Mouse (Mus musculus) heart, embryonic 13.5 days (tissue): ENCODE measurements around the gene Polh. TPM values are rescaled to one million over a fixed set of nuclear protein-coding genes. Genes with fewer than 3 reads are reported as not detected.

ENCODE experiments used
- ATAC-seq: fragments of 200-750 bp; cut with Nextera tagmentation; 2 replicates; pipeline ENCODE4 v1.8.0; 2017; ENCODE audit warnings: moderate TSS enrichment; ENCODE audit not compliant: insufficient number of reproducible peaks, low FRiP score, low TSS enrichment; ENCODE audit errors: extremely low read depth
- H3K27ac ChIP-seq: fragments of 300-500 bp; sonication (generic); replicated peaks from 2 replicates; pipeline ENCODE4 v1.5.1; 2015; ENCODE audit warnings: moderate library complexity, mild to moderate bottlenecking, inconsistent platforms
- H3K27me3 ChIP-seq: fragments of 300-500 bp; sonication (generic); replicated peaks from 2 replicates; pipeline ENCODE4 v1.6.1; 2015; ENCODE audit warnings: mild to moderate bottlenecking, inconsistent platforms
- H3K36me3 ChIP-seq: fragments of 300-500 bp; sonication (generic); 2 replicates; pipeline ENCODE4 v1.6.1; 2015; ENCODE audit warnings: mild to moderate bottlenecking, inconsistent platforms
- H3K4me1 ChIP-seq: fragments of 300-500 bp; sonication (generic); 2 replicates; pipeline ENCODE4 v1.6.1; 2015; ENCODE audit warnings: inconsistent platforms
- H3K4me2 ChIP-seq: fragments of 300-500 bp; sonication (generic); 2 replicates; pipeline ENCODE4 v1.6.1; 2015; ENCODE audit warnings: inconsistent platforms, mild to moderate bottlenecking, moderate library complexity
- H3K4me3 ChIP-seq: fragments of 300-500 bp; sonication (generic); 2 replicates; pipeline ENCODE4 v1.5.1; 2015; ENCODE audit warnings: moderate library complexity, mild to moderate bottlenecking, inconsistent platforms
- H3K9ac ChIP-seq: fragments of 300-500 bp; sonication (generic); 2 replicates; pipeline ENCODE4 v1.6.1; 2015; ENCODE audit warnings: inconsistent platforms, mild to moderate bottlenecking, moderate library complexity
- H3K9me3 ChIP-seq: fragments of 300-500 bp; sonication (generic); 2 replicates; pipeline ENCODE4 v1.6.1; 2016; ENCODE audit warnings: inconsistent platforms
- WGBS: fragments of 180-500 bp; shearing (Covaris S2); methylation state at CpG from one replicate; pipeline ENCODE4 v1.1.7; 2015; ENCODE audit warnings: mixed read lengths; 5-methylcytosine and 5-hydroxymethylcytosine counted together
- polyA plus RNA-seq: library from polyadenylated mRNA; unstranded; fragments of >200 nt; fragmentation: Nextera tagmentation; extraction: Ambion mirVana; gene quantifications from 2 replicates; pipeline ENCODE4 v1.2.1, GENCODE M21; 2015

Polh gene
- polyA plus RNA-seq = 9.6 and 11.3 TPM in 2 replicates

DNA sequence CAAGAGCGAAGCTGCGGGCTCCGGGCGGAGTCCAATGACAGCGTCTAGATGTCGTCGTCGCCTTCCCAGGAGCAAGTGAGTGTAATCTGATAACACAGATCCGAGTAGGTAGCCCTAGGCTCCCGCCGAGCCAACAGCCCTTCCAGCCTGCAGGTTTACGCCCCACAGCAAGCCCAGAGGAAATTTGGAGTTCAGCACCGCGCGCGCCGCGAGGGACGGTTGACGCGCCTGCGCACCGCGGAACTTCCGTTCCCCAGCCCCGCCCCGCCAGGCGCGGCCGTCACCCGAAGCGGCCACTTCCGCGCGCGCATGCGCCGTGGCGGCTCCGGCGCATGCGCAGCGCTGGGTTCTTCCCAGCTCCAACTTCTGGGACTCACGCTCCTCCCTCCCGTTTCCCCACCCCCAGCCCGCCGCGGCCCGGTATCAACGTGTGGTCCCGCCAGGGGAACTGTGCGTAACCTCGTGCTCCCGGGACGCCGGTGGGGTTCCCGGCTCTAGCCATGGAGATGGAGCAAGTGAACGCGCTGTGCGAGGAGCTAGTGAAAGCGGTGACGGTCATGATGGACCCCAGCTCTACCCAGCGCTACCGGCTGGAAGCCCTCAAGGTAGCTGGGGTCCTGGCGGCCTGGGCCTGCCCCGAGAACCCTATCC lies at the start of gene Polh, which contains the start of gene Xpo5:
Gene Polh, minus strand, starts transcription at position 225 of the 651 bp plus-strand sequence.
Gene Xpo5, plus strand, starts transcription at position 362 of the 651 bp plus-strand sequence.
- WGBS = under 1% methylated on average over 66 of the region's 66 CpGs
- Histone ChIP-seq H3K9me3 (no peaks in the 10 kb centered on the region), H3K27ac (peak within 1 kb of the TSS; percentile 87), H3K4me1 (peaks cover 31% of the 10 kb centered on the region), H3K4me3 (peak within 1 kb of the TSS; percentile 79), H3K36me3 (peaks cover 56% of the 10 kb centered on the region), H3K27me3 (no peaks in the 10 kb centered on the region), H3K4me2 (peak within 1 kb of the TSS; percentile 86), H3K9ac (peak within 1 kb of the TSS; percentile 90)
- peak; percentile 93 for ATAC-seq

DNA sequence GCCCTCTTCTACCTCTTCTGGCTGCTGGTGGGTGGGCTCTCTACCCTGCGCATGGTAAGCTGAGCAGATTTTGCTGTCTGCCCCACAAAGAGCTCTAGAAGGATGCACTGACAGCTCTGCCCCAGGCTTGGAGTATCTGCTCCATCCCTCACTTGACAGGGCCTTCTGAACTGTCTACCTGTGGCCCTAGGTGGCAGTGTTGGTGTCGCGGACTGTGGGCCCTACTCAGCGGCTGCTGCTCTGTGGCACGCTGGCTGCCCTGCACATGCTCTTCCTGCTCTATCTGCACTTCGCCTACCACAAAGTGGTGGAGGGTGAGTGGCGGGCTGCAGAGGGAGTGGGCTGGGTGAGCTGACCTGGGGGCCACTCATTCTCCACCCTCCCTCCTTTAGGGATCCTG lies 48.7 kb upstream of the Polh start:
- no peak overlapping the region for H3K9ac ChIP-seq
- no peaks in the 10 kb centered on the region for H3K9me3 ChIP-seq
- H3K4me3 ChIP-seq = no peak overlapping the region
- H3K27ac ChIP-seq = no peak overlapping the region
- H3K4me2 ChIP-seq = no peak overlapping the region
- peaks cover 20% of the 10 kb centered on the region for H3K27me3 ChIP-seq
- H3K36me3 ChIP-seq = peaks cover 45% of the 10 kb centered on the region
- ATAC-seq = no peak
- 77% methylated on average over 7 of the region's 7 CpGs for WGBS
- H3K4me1 ChIP-seq = peaks cover 42% of the 10 kb centered on the region

DNA sequence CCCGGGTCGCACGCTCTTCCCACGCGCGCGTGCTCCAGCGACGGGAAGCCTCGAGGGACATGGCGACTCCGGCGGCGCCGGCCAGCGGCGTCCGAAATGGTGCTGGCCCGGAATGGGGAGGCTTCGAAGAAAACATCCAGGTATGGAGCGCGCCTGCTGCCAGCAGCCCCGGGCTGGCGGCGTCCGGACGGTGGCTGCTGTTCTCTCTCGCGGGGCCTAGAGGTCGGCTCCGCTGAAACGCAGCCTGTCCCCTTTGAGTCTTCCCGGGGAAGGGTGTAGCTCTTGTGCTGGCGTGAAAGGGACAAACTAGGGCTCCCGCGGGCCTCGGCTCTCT lies 45.7 kb upstream of the Polh start:
- peak overlapping the region; percentile 82 for H3K27ac ChIP-seq
- no peaks in the 10 kb centered on the region for H3K9me3 ChIP-seq
- peaks cover 75% of the 10 kb centered on the region for H3K36me3 ChIP-seq
- H3K27me3 ChIP-seq = no peaks in the 10 kb centered on the region
- H3K9ac ChIP-seq = peak overlapping the region; percentile 97
- H3K4me2 ChIP-seq = peak overlapping the region; percentile 76
- ATAC-seq = no peak
- under 1% methylated on average over 37 of the region's 37 CpGs for WGBS
- H3K4me1 ChIP-seq = peaks cover 30% of the 10 kb centered on the region
- peak overlapping the region; percentile 91 for H3K4me3 ChIP-seq

DNA sequence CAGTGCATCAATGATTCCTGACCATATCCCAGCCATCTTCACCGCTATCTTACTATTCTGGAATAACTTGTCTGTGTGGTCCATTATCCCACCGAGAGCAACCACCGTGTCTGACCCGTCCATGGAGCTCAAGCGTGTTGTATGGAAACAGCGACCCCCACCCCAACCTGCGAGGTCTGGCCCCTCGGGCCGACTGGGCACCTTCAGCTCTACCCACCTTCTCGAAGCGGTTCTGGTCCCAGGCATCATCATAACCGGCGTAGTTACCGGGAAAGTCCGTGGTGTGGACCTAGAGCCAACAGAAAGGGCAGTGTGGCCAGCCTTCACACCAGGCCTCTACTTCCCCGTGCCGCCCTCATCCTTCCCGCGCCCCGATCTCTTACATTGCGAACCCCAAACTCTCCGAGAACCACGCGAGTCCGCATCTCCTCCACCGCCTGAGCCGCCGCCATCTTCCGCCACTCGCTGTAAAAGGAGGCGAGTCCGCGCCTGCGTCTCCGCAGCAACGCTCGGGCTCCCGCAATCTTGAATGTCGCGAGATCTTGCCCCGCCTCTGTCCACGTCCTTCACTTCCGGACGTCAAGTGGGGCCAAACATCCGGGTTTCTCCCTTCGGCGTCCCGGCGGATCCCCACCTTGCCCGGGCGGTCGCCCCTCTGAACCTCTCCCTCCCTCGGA lies 45.2 kb upstream of the Polh start, which contains the start of the genes Polr1c and Yipf3:
Gene Polr1c, minus strand, starts transcription at position 543 of the 677 bp plus-strand sequence.
Gene Yipf3, plus strand, starts transcription at position 569 of the 677 bp plus-strand sequence.
- H3K4me1 ChIP-seq = peaks cover 28% of the 10 kb centered on the region
- H3K9me3 ChIP-seq = no peaks in the 10 kb centered on the region
- H3K27me3 ChIP-seq = no peaks in the 10 kb centered on the region
- H3K4me2 ChIP-seq = peak within 1 kb of the TSS; percentile 76
- H3K27ac ChIP-seq = peak within 1 kb of the TSS; percentile 82
- peaks cover 79% of the 10 kb centered on the region for H3K36me3 ChIP-seq
- peak; percentile 86 for ATAC-seq
- WGBS = under 1% methylated on average over 53 of the region's 53 CpGs
- peak within 1 kb of the TSS; percentile 91 for H3K4me3 ChIP-seq
- H3K9ac ChIP-seq = peak within 1 kb of the TSS; percentile 97

DNA sequence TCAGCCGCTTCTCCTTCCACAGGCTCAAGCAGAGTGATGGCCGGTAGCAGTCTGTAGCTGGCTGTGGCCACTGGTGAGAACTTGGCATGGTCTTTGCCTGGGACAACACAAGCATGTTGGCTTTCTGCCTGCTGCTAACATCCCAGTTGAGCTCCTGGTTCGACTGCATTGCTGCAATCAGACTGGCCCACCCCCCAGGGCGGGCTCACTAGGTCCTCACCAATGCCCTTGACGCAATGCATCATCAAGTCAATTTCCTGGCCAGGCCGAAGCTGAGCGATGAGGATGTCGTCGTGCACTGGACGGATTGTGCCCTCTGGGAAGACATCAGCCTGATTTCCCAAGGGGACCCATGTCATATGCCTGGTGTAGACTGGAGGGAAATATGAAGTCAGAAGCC lies 42.1 kb upstream of the Polh start:
- Histone ChIP-seq H3K27ac (no peak overlapping the region), H3K4me2 (no peak overlapping the region), H3K9ac (no peak overlapping the region), H3K27me3 (no peaks in the 10 kb centered on the region), H3K9me3 (no peaks in the 10 kb centered on the region), H3K4me3 (no peak overlapping the region), H3K36me3 (peaks cover 78% of the 10 kb centered on the region), H3K4me1 (peaks cover 34% of the 10 kb centered on the region)
- WGBS = 75% methylated on average over 10 of the region's 10 CpGs
- no peak for ATAC-seq

DNA sequence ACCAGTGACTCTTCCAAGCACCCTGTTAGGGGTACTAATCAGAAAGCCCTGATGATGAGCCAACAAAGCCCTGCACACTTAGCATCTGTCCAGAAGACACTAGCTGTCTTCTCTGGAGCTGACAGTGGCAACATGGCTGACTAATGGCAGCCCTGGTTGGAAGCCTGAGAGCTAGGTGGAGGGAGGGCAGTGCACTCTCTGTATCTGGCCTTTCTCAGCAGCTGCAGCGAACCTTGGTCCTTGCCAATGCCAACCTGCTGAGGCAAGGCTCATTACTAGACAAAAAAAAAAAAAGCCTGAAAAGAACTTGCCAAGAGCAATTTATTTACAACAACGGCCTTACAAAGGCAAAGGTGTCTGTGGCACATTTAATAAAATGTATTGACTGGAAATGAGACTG lies 41.2 kb upstream of the Polh start:
- Histone ChIP-seq H3K4me1 (peaks cover 34% of the 10 kb centered on the region), H3K4me3 (no peak overlapping the region), H3K27me3 (no peaks in the 10 kb centered on the region), H3K9ac (no peak overlapping the region), H3K9me3 (no peaks in the 10 kb centered on the region), H3K4me2 (no peak overlapping the region), H3K36me3 (peaks cover 80% of the 10 kb centered on the region), H3K27ac (no peak overlapping the region)
- no peak for ATAC-seq
- WGBS = 81% methylated on average over 2 of the region's 2 CpGs

DNA sequence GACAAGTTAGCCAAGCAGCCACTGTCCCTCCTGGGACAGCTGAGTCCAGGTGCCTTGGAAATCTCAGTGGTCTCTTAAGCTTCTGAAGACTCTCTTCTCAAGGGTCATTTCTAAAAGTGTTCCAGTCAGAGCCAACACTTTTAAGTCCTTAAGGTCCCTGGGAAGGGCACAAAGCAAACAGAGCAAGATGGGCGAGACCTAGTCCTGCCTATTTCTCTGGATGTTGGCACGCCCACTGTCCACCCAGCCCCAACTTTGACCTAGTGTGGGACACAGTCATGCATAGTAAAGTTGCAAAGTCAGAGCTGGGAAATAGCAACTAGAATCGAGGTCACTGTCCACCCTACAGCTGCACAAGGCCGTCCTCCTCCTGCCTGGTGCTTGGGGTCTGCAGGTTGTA lies 40.5 kb upstream of the Polh start:
- no peaks in the 10 kb centered on the region for H3K27me3 ChIP-seq
- peaks cover 86% of the 10 kb centered on the region for H3K36me3 ChIP-seq
- H3K27ac ChIP-seq = no peak overlapping the region
- H3K4me2 ChIP-seq = no peak overlapping the region
- H3K9ac ChIP-seq = no peak overlapping the region
- no peaks in the 10 kb centered on the region for H3K9me3 ChIP-seq
- no peak for ATAC-seq
- no peak overlapping the region for H3K4me3 ChIP-seq
- peaks cover 37% of the 10 kb centered on the region for H3K4me1 ChIP-seq
- 89% methylated on average over 4 of the region's 4 CpGs for WGBS

DNA sequence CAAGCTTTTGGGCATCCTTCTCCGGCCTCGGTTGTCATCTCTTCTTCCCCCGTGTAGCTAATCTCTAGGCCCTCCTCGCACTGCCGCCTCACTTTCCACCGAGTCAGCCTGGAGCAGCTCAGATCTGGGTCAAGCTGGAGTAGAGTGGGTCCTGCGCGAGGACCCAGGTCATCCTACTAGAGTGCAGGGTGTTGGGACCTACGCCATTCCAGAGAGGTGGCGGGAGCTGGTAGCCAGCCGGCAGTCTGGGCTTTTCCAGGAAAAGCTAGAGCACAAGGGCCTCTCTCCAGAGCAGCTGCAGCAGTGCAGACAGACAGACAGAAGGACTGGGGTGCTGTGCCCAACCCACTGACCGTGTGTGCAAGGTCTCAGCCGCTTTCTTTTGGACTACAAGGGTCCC lies 39.8 kb upstream of the Polh start:
- Histone ChIP-seq H3K9ac (no peak overlapping the region), H3K27ac (no peak overlapping the region), H3K4me2 (no peak overlapping the region), H3K36me3 (peaks cover 92% of the 10 kb centered on the region), H3K27me3 (no peaks in the 10 kb centered on the region), H3K9me3 (no peaks in the 10 kb centered on the region), H3K4me3 (no peak overlapping the region), H3K4me1 (peaks cover 38% of the 10 kb centered on the region)
- 80% methylated on average over 13 of the region's 13 CpGs for WGBS
- no peak for ATAC-seq

DNA sequence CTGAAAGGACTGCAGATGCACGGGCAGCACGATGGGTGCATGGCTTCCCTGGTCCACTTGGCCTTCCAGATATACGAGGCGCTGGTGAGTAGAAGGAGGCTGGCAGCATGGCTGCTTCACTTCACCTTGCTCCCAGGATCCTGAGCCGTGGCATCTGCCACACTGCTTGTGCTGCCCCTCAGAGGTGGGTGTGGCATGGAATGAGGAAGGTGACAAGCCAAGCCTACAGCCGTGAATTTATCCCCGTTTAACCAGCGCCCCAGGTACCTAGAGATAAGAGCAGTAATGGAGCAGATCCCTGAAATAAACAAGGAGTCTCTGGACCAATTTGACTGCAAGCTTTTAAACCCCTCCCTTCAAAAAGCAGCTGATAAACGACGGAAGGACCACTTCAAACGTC lies 39.0 kb upstream of the Polh start:
- H3K9me3 ChIP-seq = no peaks in the 10 kb centered on the region
- peaks cover 30% of the 10 kb centered on the region for H3K4me1 ChIP-seq
- no peak overlapping the region for H3K4me3 ChIP-seq
- H3K4me2 ChIP-seq = no peak overlapping the region
- WGBS = 61% methylated on average over 11 of the region's 11 CpGs
- no peak for ATAC-seq
- no peak overlapping the region for H3K9ac ChIP-seq
- peaks cover 5% of the 10 kb centered on the region; the same call in 1 of the 2 replicates for H3K27me3 ChIP-seq
- H3K27ac ChIP-seq = no peak overlapping the region
- H3K36me3 ChIP-seq = peaks cover 97% of the 10 kb centered on the region

DNA sequence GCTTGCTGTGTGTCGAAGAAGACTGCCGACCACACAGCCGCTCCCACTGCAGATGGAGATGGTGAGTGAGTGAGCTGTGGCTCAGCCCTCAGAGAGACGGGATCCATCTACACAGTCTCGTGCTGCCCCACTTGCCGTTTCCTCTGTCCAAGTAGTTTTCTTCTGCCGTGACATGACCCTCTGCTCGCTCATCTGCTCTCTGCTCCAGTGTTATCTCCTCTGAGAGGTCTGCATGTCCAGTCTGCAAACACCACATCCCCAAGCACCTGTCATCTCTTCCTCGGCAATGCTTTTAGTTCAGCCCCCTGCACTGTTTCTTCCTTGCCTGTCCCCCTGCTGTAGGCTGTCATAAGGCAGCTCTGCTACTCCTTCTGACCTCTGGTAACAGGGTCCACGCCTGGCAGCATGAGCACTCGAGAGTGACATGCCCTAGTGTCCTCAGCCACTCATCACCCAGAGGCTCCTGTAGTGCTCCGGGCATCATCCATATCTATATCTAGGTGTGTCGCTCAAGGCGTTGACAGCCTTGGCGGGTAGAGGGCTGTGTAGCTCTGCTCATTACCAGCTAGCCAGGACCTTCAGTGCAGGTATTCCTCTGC lies 37.2 kb upstream of the Polh start:
- Histone ChIP-seq H3K36me3 (peaks cover 90% of the 10 kb centered on the region), H3K4me3 (no peak overlapping the region), H3K27ac (peak overlapping the region; percentile 39; the same call in 1 of the 2 replicates), H3K4me1 (peaks cover 27% of the 10 kb centered on the region), H3K4me2 (peak overlapping the region; percentile 8; the same call in 1 of the 2 replicates), H3K27me3 (peaks cover 12% of the 10 kb centered on the region; the same call in 1 of the 2 replicates), H3K9ac (no peak overlapping the region), H3K9me3 (no peaks in the 10 kb centered on the region)
- peak; percentile 53; the same call in 1 of the 2 replicates for ATAC-seq
- 38% methylated on average over 15 of the region's 15 CpGs for WGBS

DNA sequence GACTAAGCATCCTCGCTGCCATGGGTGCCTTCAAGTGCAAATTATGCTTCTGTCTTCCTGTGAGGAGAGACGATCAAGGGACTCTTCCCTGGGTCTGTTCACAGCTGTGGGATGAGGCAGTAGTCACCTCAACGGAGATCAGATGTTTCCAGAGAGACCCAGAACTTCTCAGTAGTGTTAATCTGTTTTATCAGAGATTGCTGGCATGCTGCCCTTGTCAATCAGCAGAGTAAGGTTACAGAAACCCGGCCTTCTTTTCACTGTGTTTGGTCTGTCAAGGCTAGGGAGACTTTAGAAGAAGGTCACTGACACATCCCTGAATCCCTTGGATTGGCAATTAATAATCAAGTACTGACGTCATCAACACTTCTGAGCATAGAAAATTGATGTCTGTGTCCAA lies 35.0 kb upstream of the Polh start:
- no peak overlapping the region for H3K9ac ChIP-seq
- peaks cover 12% of the 10 kb centered on the region; the same call in 1 of the 2 replicates for H3K27me3 ChIP-seq
- peaks cover 88% of the 10 kb centered on the region for H3K36me3 ChIP-seq
- WGBS = 59% methylated on average over 5 of the region's 5 CpGs
- no peak for ATAC-seq
- peaks cover 27% of the 10 kb centered on the region for H3K4me1 ChIP-seq
- H3K27ac ChIP-seq = no peak overlapping the region
- no peaks in the 10 kb centered on the region for H3K9me3 ChIP-seq
- H3K4me2 ChIP-seq = no peak overlapping the region
- H3K4me3 ChIP-seq = no peak overlapping the region
